Mouse (Mus musculus) CH12.LX (cell line): ENCODE measurements around the gene Cfap54. TPM values are rescaled to one million over a fixed set of nuclear protein-coding genes. Genes with fewer than 3 reads are reported as not detected.
A peak's percentile ranks its signal among the peaks of the same experiment; 100 is the strongest.

ENCODE experiments used
- DNase-seq: peaks from one replicate; pipeline ENCODE4 v3.0.0-alpha.2; 2013; ENCODE audit errors: extremely low read depth
- H3K27ac ChIP-seq: 2 replicates; pipeline ENCODE4 v1.5.1; 2012; ENCODE audit warnings: low read depth, mild to moderate bottlenecking, control low read depth, moderate library complexity; ENCODE audit not compliant: insufficient read depth
- H3K27me3 ChIP-seq: replicated peaks from 2 replicates; pipeline ENCODE3; 2012; ENCODE audit warnings: inconsistent platforms
- H3K36me3 ChIP-seq, 2 experiments: replicated peaks in 1 of 2; 2 replicates each; pipeline versions ENCODE3 to v1.6.1; 2012; ENCODE audit warnings: inconsistent platforms in 1 of 2, low read length in 1 of 2, mild to moderate bottlenecking in 1 of 2, mixed read lengths in 1 of 2, moderate library complexity in 1 of 2; ENCODE audit not compliant: control insufficient read depth in 1 of 2, insufficient read depth in 1 of 2
- H3K4me1 ChIP-seq, 2 experiments: 2 replicates each; pipeline ENCODE4 v1.6.1; 2012; ENCODE audit warnings: inconsistent platforms in 1 of 2, moderate library complexity in 1 of 2; ENCODE audit not compliant: insufficient read depth in 2 of 2, control insufficient read depth in 1 of 2
- H3K4me2 ChIP-seq: 2 replicates; pipeline ENCODE4 v1.6.1; 2012; ENCODE audit warnings: low read depth, mild to moderate bottlenecking, control low read depth; ENCODE audit not compliant: poor library complexity, insufficient read depth, severe bottlenecking
- H3K4me3 ChIP-seq, 3 experiments: fragments of 150-350 bp in 1 of 3; sonication (generic) in 1 of 3; replicated peaks in 1 of 3; 2 replicates each; pipeline versions ENCODE3 to v1.5.1; 2011 to 2012; ENCODE audit warnings: low read depth in 2 of 3, low read length in 2 of 3, mild to moderate bottlenecking in 2 of 3, moderate library complexity in 2 of 3, control low read depth in 1 of 3, improper control_type of control experiment in 1 of 3, inconsistent platforms in 1 of 3, mixed read lengths in 1 of 3; ENCODE audit not compliant: poor library complexity in 1 of 3
- H3K79me2 ChIP-seq: replicated peaks from 2 replicates; pipeline ENCODE4 v1.6.1; 2012; ENCODE audit warnings: mild to moderate bottlenecking, moderate library complexity; ENCODE audit not compliant: control insufficient read depth, poor library complexity, insufficient read depth, severe bottlenecking; ENCODE audit errors: extremely low read depth
- H3K9ac ChIP-seq: 2 replicates; pipeline ENCODE4 v1.6.1; 2012; ENCODE audit warnings: low read depth, mild to moderate bottlenecking, control low read depth, moderate library complexity; ENCODE audit not compliant: insufficient read depth
- H3K9me3 ChIP-seq: replicated peaks from 2 replicates; pipeline ENCODE3; 2012; ENCODE audit warnings: low read length, inconsistent platforms, mixed read lengths
- CHD1 ChIP-seq: IDR thresholded peaks from 2 replicates; pipeline ENCODE4 v1.6.1; 2012; ENCODE audit warnings: low read depth, low read length, improper control_type of control experiment, inconsistent platforms
- E2F4 ChIP-seq: IDR thresholded peaks from 2 replicates; pipeline ENCODE4 v1.6.1; 2011; ENCODE audit warnings: low read depth, low read length, improper control_type of control experiment; ENCODE audit not compliant: insufficient replicate concordance
- EP300 ChIP-seq: IDR thresholded peaks from 2 replicates; pipeline ENCODE4 v1.6.1; 2011; ENCODE audit warnings: low read length, improper control_type of control experiment
- IRF4 ChIP-seq: IDR thresholded peaks from 2 replicates; pipeline ENCODE4 v1.6.1; 2014; ENCODE audit warnings: low read depth, mild to moderate bottlenecking, inconsistent platforms, low read length, improper control_type of control experiment
- JUN ChIP-seq: IDR thresholded peaks from 2 replicates; pipeline ENCODE4 v1.6.1; 2011; ENCODE audit warnings: low read depth, mild to moderate bottlenecking, low read length, improper control_type of control experiment, moderate library complexity; ENCODE audit not compliant: insufficient read depth
- JUND ChIP-seq: conservative IDR thresholded peaks from 2 replicates; pipeline ENCODE4 v1.6.1; 2011; ENCODE audit warnings: low read depth, low read length, improper control_type of control experiment
- MAFK ChIP-seq: IDR thresholded peaks from 2 replicates; pipeline ENCODE4 v1.6.1; 2011; ENCODE audit warnings: low read length, improper control_type of control experiment; ENCODE audit not compliant: insufficient replicate concordance
- MAX ChIP-seq: IDR thresholded peaks from 2 replicates; pipeline ENCODE4 v1.6.1; 2011; ENCODE audit warnings: low read length, improper control_type of control experiment
- MAZ ChIP-seq: IDR thresholded peaks from 2 replicates; pipeline ENCODE4 v1.6.1; 2012; ENCODE audit warnings: low read depth, mild to moderate bottlenecking, inconsistent platforms, low read length, improper control_type of control experiment, moderate library complexity
- MEF2A ChIP-seq: IDR thresholded peaks from 2 replicates; pipeline ENCODE4 v1.6.1; 2014; ENCODE audit warnings: low read depth, mild to moderate bottlenecking, inconsistent platforms, low read length, improper control_type of control experiment, borderline replicate concordance
- MYC ChIP-seq: IDR thresholded peaks from 2 replicates; pipeline ENCODE4 v1.6.1; 2011; ENCODE audit warnings: low read depth, mild to moderate bottlenecking, improper control_type of control experiment, low read length
- NELFE ChIP-seq: IDR thresholded peaks from 2 replicates; pipeline ENCODE4 v1.6.1; 2011; ENCODE audit warnings: low read depth, low read length, improper control_type of control experiment
- ZNF384 ChIP-seq: IDR thresholded peaks from 2 replicates; pipeline ENCODE4 v1.6.1; 2012; ENCODE audit warnings: low read depth, low read length, improper control_type of control experiment, inconsistent platforms
- dilution Hi-C: fragments of 300-500 bp; cut with MboI; formaldehyde crosslinking; loops from 2 replicates; pipeline ENCODE4 v1.14.3; 2020; ENCODE audit warnings: low sequenced_read_pairs; ENCODE audit not compliant: extremely low pct_unique_long_range_greater_than_20kb, extremely low pct_ligation_motif_present
- in situ Hi-C: fragments of 300-500 bp; cut with MboI; formaldehyde crosslinking; loops from 3 replicates; pipeline ENCODE4 v1.14.3; 2019; ENCODE audit warnings: low sequenced_read_pairs, low pct_ligation_motif_present, low pct_unique_long_range_greater_than_20kb, mixed read lengths
- polyA plus RNA-seq: library from polyadenylated mRNA; unstranded; fragments of >175 nt; gene quantifications from 2 replicates; pipeline ENCODE4 v1.2.1, GENCODE M21; 2012; ENCODE audit warnings: low read depth; ENCODE audit not compliant: insufficient read length
- total RNA-seq, 2 experiments: library from RNA; depleted of rRNA; stranded (reverse); fragments of 300-350 nt in 1 of 2; fragments of >200 nt in 1 of 2; gene quantifications; 2 replicates each; pipeline ENCODE4 v1.2.3; 2012 to 2014

The Cfap54 gene
- total and polyA plus RNA-seq, 3 experiments, result 0.38 to 1.3 (median 1.3) TPM

GRCm38 (mm10) chr10:92791531-92791900 is 289.9 kb downstream of the Cfap54 start:
- Histone ChIP-seq H3K27ac (no peak overlapping the region), H3K4me1 (peaks cover 12 to 34% of the 10 kb centered on the region in 2 experiments), H3K4me2 (peak overlapping the region; percentile 61), H3K4me3 (no peak overlapping the region), H3K79me2 (no peaks in the 10 kb centered on the region), H3K36me3 (no peaks in the 10 kb centered on the region), H3K9me3 (no peaks in the 10 kb centered on the region), H3K9ac (no peak overlapping the region), H3K27me3 (no peaks in the 10 kb centered on the region)
- no peak for TF ChIP-seq CHD1
- no peak for TF ChIP-seq E2F4
- TF ChIP-seq MAX, result no peak
- TF ChIP-seq MYC, result no peak
- TF ChIP-seq IRF4, result no peak
- TF ChIP-seq EP300, result no peak
- no peak for TF ChIP-seq JUND
- TF ChIP-seq JUN, result no peak
- no peak for TF ChIP-seq MEF2A
- no peak for DNase-seq
- in situ Hi-C loops (no loop called here), dilution Hi-C loops (no loop called here)

DNA sequence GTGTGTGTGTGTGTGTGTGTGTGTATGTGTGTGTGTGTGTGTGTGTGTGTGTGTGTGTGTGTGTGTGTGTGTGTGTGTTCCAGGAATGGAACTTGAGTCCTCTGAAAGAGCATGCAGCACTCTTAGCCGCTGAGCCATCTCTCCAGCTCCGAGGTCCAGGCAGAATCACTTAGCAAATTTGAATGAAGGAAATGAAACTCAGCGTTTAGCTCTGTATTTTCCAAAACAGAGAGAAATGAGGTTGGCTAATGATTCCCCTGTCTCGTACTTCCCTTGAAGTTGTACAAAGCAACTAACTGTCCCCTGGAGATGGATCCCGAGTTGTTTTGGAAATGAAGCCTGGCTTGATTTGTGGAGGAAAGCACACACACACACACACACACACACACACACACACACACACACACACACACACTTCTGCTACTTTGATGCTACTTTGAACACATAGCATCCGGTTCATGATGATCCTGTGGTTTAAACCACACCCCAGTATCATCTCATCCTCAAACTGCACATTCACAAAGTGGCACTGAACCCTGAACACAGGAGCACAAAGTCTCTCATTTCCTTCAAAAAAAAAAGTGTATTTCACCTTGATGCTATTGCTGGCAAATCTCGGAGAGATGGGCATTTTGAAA is 290.4 kb downstream of the Cfap54 start:
- Histone ChIP-seq H3K9ac (no peak overlapping the region), H3K79me2 (no peaks in the 10 kb centered on the region), H3K4me1 (peaks cover 12 to 34% of the 10 kb centered on the region in 2 experiments), H3K27me3 (no peaks in the 10 kb centered on the region), H3K9me3 (no peaks in the 10 kb centered on the region), H3K36me3 (no peaks in the 10 kb centered on the region), H3K27ac (no peak overlapping the region)
- in situ Hi-C loops, result no loop called here
- dilution Hi-C loops, result no loop called here
- peak; percentile 75 for TF ChIP-seq EP300
- peak; percentile 6 for TF ChIP-seq ZNF384
- TF ChIP-seq NELFE, result no peak
- TF ChIP-seq MAZ, result no peak
- TF ChIP-seq IRF4, result peak; percentile 86; the same call in 1 of the 2 replicates
- TF ChIP-seq MEF2A, result 0 out of 2 replicates have a peak, but pooled peaks have one; percentile 6
- 0 out of 2 replicates have a peak, but pooled peaks have one; percentile 15 for TF ChIP-seq MAFK
- TF ChIP-seq, all 38 proteins: peak for 5
- peak; percentile 70 for DNase-seq
- Histone ChIP-seq H3K4me2 (peak overlapping the region; percentile 61), H3K4me3 (no peak overlapping the region)

DNA sequence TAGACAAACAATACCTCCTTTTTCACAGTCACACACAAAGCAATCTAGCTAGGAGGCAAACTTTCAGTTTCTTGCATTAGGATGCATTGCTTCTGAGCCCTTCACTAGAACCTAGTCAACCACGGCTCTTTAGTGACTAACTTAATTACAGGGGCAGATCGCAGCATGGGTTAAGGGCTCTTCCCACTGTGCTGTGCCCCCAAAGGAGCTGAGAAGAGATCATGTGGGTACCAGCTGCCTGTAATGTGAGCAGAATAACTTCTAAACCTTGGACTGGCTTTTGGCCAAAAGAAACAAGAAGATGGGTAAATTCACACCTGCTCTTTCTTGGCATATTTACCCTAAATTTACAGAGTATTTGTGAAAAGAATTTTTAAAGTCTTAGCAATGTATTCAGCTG is 291.2 kb downstream of the Cfap54 start:
- no peaks in the 10 kb centered on the region for H3K36me3 ChIP-seq
- no peak for TF ChIP-seq IRF4
- DNase-seq, result no peak
- H3K4me1 ChIP-seq, result peaks cover 12 to 34% of the 10 kb centered on the region in 2 experiments
- no peak overlapping the region for H3K27ac ChIP-seq
- dilution Hi-C loops, result no loop called here
- H3K79me2 ChIP-seq, result no peaks in the 10 kb centered on the region
- H3K9me3 ChIP-seq, result no peaks in the 10 kb centered on the region
- no peak overlapping the region for H3K4me3 ChIP-seq
- peak overlapping the region; percentile 59; the same call in 1 of the 2 replicates for H3K4me2 ChIP-seq
- no peak overlapping the region for H3K9ac ChIP-seq
- no peaks in the 10 kb centered on the region for H3K27me3 ChIP-seq
- in situ Hi-C loops, result no loop called here
